Mouse (Mus musculus): Measurements from ENCODE around the gene Golph3l.
A peak's percentile ranks its signal among the peaks of the same experiment; 100 is the strongest.

The Golph3l gene

DNA sequence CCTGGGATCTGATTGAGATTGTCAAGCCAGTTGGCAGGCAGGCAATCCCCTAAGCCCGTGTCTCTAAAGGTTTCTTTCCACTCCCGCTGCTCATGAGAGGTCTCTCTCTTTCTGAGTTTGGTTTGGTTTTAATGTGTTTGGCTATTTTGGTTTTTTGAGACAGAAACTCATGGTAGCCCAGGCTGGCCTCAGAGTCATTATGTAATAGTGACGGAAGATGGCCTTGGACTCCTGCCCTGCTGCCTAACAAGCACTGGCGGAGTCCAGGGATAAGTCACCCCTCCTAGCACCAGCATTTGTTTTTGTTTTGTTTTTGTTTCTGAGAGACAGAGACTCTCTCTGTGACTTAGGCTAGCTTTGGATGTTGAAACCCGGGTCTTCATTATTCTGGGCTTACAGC, 66.7 kb downstream of the Golph3l start:
- DNase-seq (ENCODE audit: low spot score): no peak

DNA sequence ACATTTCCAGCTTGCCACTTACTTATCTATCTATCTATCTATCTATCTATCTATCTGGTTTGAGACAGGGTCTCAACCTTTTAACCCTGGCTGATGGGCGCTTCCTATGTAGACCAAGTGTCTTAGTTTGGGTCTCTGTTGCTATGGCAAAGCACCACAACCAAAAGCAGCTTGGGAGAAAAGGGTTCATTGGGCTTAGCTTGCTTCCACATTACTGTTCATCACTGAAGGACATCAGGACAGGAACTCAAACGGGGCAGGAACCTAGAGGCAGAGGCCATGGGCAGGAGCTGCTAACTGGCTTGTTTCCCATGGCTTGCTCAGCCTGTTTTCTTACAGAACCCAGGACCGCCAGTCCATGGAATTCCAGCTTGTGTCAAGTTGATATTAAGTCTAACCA, 68.4 kb downstream of the Golph3l start:
- no peak for DNase-seq (ENCODE audit: low spot score)

- DNase-seq (ENCODE audit: low spot score): no peak
These were observed 69.0 kb downstream of the Golph3l start for GRCm38 (mm10) chr3:95657711-95658110.

- DNase-seq (ENCODE audit: low spot score): peak; percentile 88
These were observed 69.6 kb downstream of the Golph3l start, which contains the start of gene Mcl1 for GRCm38 (mm10) chr3:95658236-95658867. Gene Mcl1, plus strand, starts transcription at chr3:95658788.

DNA sequence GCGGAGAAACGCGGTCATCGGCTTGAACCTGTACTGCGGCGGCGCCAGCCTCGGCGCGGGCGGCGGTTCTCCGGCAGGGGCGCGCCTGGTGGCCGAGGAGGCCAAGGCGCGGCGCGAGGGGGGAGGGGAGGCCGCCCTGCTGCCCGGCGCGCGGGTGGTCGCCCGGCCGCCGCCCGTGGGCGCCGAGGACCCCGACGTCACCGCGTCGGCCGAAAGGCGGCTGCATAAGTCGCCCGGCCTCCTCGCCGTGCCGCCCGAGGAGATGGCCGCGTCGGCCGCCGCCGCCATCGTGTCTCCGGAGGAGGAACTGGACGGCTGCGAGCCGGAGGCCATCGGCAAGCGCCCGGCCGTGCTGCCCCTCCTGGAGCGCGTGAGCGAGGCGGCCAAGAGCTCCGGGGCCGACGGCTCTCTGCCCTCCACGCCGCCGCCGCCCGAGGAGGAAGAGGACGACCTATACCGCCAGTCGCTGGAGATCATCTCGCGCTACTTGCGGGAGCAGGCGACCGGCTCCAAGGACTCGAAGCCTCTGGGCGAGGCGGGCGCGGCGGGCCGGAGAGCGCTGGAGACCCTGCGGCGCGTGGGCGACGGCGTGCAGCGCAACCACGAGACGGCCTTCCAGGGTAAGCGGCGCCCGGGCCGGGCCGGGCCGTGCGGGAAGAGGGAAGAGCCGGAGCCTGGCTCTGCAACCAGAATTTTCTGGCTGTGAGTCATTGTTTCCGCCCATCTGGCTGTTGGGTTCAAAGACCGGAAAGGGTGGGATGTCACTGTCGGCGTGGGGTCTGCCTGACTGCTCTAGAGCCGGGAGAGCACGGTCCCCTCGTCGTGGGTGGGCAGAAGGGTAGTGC, 70.4 kb downstream of the Golph3l start:
- no peak for DNase-seq (ENCODE audit: low spot score)

GRCm38 (mm10) chr3:95659948-95660347, 71.2 kb downstream of the Golph3l start:
- no peak for DNase-seq (ENCODE audit: low spot score)

GRCm38 (mm10) chr3:95660788-95661478, 72.2 kb downstream of the Golph3l start:
- no peak for DNase-seq (ENCODE audit: low spot score)

DNA sequence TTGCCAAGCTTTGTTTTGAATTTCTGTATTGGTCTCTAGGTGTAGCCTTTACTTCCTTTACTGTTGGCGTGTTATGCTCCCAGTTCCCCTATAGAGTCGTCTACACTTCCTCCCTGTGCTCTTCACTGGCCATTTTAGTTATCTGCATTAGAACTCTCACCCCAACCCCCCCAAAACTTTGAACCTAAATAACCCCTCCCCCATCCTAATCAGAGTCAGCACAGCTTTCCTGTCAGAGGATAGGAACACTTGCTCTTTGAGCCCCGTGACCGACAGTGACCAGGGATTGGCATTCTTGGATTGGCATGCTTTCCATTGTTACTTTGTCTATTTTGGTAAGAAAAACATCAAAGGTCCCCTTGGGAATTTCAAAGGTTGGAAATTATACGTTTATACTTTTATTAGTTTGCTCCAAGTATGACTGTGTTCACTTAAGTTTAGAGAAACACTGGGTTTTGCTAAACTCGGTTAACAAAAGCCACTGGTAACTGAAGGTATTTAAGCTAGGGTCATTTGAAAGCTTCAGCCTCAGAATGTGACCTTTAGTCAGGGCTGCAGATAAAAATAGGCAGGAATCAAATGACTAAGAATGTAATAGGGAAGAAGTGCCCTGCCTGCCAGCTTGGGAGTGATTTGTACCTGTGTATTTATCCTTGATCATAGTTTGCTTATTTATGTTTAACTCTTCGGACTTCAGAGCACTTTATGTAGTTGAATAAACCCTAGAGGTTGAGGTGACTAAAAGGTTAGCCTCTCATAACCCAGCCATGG, 73.4 kb downstream of the Golph3l start:
- DNase-seq (ENCODE audit: low spot score): no peak

- no peak for DNase-seq (ENCODE audit: low spot score)
These were observed 74.2 kb downstream of the Golph3l start for GRCm38 (mm10) chr3:95662724-95663449.

GRCm38 (mm10) chr3:95663486-95663885, 74.8 kb downstream of the Golph3l start:
- no peak for DNase-seq (ENCODE audit: low spot score)

- DNase-seq (ENCODE audit: low spot score): no peak
These were observed 75.4 kb downstream of the Golph3l start for GRCm38 (mm10) chr3:95663969-95664608.

- no peak for DNase-seq (ENCODE audit: low spot score)
These were observed 76.2 kb downstream of the Golph3l start for GRCm38 (mm10) chr3:95664940-95665352.

GRCm38 (mm10) chr3:95666124-95666844, 77.5 kb downstream of the Golph3l start:
- peak; percentile 87 for DNase-seq (ENCODE audit: low spot score)

DNA sequence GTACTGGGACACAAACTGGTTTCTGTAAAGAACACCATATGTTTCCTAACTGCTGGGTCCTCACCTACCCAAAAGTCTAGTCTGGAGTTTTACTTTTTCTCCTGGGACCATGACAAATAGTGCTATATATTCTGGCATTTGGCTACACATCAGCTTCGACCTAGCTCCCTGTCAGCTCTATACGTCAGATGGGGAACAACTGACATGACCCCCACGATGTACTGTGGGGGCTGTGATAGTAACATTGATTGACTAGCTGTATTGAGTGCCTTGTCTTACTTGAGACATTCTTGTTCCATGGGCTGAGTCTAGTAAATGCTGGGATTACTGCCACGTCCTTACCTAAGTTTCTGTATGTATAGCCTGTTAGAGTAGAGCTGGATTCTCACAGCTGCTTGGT, 78.8 kb downstream of the Golph3l start:
- DNase-seq (ENCODE audit: low spot score): no peak

GRCm38 (mm10) chr3:95668026-95668425, 79.3 kb downstream of the Golph3l start:
- no peak for DNase-seq (ENCODE audit: low spot score)
